Mouse (Mus musculus) erythroblast, embryonic 14.5 days (primary cell): ENCODE data around the gene Itgb2. TPM values are rescaled to one million over a fixed set of nuclear protein-coding genes. Genes with fewer than 3 reads are reported as not detected.

Source experiments
- H3K27me3 ChIP-seq: 2 replicates; pipeline ENCODE4 v1.6.1; 2012; ENCODE audit warnings: inconsistent platforms; ENCODE audit not compliant: control insufficient read depth
- H3K36me3 ChIP-seq: 2 replicates; pipeline ENCODE4 v1.6.1; 2012; ENCODE audit warnings: mild to moderate bottlenecking, inconsistent platforms; ENCODE audit not compliant: control insufficient read depth
- H3K4me1 ChIP-seq: 2 replicates; pipeline ENCODE4 v1.6.1; 2012; ENCODE audit warnings: inconsistent platforms; ENCODE audit not compliant: control insufficient read depth
- H3K4me3 ChIP-seq: replicated peaks from 2 replicates; pipeline ENCODE3; 2012; ENCODE audit warnings: moderate library complexity, mild to moderate bottlenecking, inconsistent platforms
- H3K9me3 ChIP-seq: 2 replicates; pipeline ENCODE4 v1.6.1; 2012; ENCODE audit warnings: low read length, inconsistent platforms, mixed read lengths; ENCODE audit not compliant: control insufficient read depth
- GATA1 ChIP-seq: IDR thresholded peaks from 2 replicates; pipeline ENCODE4 v1.6.1; 2012; ENCODE audit warnings: low read length, inconsistent platforms, mixed read lengths
- TAL1 ChIP-seq: IDR thresholded peaks from 3 replicates; pipeline ENCODE4 v1.6.1; 2012; ENCODE audit warnings: low read length, inconsistent platforms, mixed read lengths
- polyA plus RNA-seq: library from polyadenylated mRNA; stranded (reverse); fragments of >175 nt; gene quantifications from 2 replicates; pipeline ENCODE4 v1.2.3, GENCODE M21; 2012

Gene Itgb2
- 0.14 and 0.23 TPM in 2 replicates for polyA plus RNA-seq

DNA sequence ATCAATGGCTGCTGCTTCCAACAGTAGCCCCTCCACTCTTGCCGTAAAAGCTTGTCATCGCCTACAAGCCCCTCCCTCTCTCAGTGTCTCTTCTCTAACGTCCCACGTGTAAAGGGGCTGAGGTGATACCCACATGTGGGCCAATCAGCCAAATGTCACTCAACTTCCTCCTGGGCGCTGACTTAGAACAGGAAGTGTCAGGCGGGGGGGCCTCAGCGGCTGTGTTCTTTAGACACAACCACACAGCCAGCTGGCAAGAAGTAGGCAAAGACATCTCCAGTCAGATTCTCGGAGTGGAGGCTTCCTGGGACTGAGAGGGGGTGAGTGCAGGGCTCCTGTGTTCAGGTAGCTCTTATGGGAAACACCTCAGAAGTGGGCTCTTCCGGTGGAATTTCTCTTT is at the start of gene Itgb2:
Gene Itgb2 (plus strand): TSS at position 113 of the 400 bp plus-strand sequence.
- TF ChIP-seq GATA1: no peak
- TF ChIP-seq TAL1: no peak
- Histone ChIP-seq H3K4me3 (peak within 1 kb of the TSS; percentile 21), H3K9me3 (no peaks in the 10 kb centered on the region), H3K4me1 (peaks cover 45% of the 10 kb centered on the region), H3K27me3 (no peaks in the 10 kb centered on the region), H3K36me3 (no peaks in the 10 kb centered on the region)

DNA sequence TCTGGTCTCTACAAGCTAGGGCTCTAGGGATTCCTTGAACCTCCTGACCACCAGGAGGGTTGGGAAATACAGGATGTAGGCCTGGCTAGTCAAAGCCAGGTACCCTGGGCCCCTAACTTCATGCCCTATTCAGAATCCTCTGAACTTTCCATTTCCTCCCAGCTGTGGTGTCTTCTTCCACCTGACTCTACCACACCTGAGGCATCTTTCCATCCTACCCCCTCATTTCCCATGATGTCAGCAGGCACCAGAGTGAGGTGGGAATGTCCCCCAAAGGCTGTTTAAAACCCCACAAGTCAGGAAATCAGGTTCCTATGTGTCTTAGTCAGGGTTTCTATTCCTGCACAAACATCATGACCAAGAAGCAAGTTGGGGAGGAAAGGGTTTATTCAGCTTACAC is 48.2 kb upstream of the Itgb2 start:
- H3K4me3 ChIP-seq: no peak overlapping the region
- no peak for TF ChIP-seq TAL1
- TF ChIP-seq GATA1: no peak
- peaks cover 8% of the 10 kb centered on the region for H3K4me1 ChIP-seq
- no peaks in the 10 kb centered on the region for H3K27me3 ChIP-seq
- H3K36me3 ChIP-seq: peaks cover 11% of the 10 kb centered on the region
- H3K9me3 ChIP-seq: no peaks in the 10 kb centered on the region

DNA sequence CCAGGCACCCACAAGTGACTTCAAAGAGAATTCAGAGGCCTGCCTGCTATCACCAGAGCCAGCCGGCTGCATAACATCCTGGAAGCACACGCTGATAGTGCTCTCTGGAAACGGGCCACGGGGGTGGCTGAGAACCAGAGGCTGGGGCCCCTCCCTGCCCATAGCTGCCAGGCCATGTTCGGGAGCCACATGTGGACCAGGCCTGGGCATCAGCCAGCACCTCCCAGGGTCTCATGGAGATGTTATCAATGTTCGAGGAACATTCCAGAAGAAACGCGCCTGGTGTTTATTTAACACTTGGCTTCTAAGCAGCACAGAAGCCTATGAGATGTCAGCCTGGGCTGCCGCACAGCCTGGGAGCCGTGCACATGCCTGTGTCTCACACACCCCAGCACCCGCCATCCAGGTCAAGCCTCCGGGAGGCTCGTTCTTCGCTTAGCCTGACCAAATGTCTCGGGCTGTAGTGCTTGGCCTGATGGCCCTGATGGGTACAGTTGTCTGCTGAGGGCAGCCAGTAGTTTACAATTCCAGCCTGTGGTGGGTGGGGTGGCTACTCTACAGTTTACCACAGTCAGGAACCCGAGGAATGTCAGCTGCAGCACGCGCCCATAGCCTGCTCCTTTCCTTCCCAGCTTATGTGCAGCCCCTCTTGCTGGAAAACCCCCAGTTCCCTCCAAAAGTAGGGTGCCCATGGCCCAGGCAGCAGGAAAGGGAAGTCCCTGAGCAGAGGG is 45.7 kb upstream of the Itgb2 start:
- H3K4me3 ChIP-seq: no peak overlapping the region
- H3K9me3 ChIP-seq: no peaks in the 10 kb centered on the region
- H3K27me3 ChIP-seq: no peaks in the 10 kb centered on the region
- peaks cover 8% of the 10 kb centered on the region for H3K4me1 ChIP-seq
- H3K36me3 ChIP-seq: peaks cover 37% of the 10 kb centered on the region
- TF ChIP-seq TAL1 (no peak), GATA1 (no peak)

DNA sequence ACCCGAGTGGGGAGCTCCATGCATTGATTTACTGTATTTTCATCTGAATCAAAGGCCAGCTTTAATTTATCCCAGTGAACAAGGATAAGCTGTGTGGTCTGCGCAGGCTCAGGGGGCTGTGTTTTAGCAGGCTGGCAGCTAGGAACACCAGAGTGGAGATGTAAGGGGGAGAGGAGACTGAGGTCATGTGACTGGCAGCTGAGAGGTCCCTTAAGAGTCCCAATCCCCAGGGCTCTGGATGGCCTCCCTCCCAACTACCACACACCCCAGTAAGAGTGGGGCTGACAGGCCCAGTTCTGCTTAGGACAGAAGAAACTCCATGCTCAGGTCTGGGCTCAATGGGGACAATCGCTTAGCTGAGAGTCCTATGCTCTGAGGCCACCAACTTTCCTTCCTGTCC is 44.3 kb upstream of the Itgb2 start:
- Histone ChIP-seq H3K4me1 (peaks cover 8% of the 10 kb centered on the region), H3K27me3 (no peaks in the 10 kb centered on the region), H3K36me3 (peaks cover 49% of the 10 kb centered on the region), H3K9me3 (peaks cover 5% of the 10 kb centered on the region), H3K4me3 (no peak overlapping the region)
- TF ChIP-seq TAL1 (no peak), GATA1 (no peak)

DNA sequence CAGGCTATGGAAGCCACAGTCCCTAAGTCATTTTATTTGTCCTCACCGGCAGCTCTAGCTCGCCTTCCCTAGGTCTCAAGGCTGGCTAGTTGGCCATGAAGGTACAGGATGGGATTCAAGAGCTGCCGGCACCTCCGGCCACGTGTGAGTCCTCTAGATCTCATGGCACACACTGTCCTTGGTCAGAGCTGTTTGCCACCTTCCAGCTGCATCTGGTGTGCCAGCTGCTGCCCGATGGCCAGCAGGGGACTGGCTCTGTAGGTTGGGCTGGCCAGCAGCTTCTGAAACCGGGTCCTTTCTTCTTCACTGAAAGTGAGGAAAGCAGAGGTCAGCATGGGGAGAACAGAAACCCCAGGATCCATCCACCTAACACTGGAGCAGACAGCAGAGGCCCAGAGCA is 41.9 kb upstream of the Itgb2 start:
- H3K9me3 ChIP-seq: peaks cover 5% of the 10 kb centered on the region
- H3K4me3 ChIP-seq: no peak overlapping the region
- H3K4me1 ChIP-seq: peaks cover 8% of the 10 kb centered on the region
- peaks cover 68% of the 10 kb centered on the region for H3K36me3 ChIP-seq
- TF ChIP-seq TAL1 (no peak), GATA1 (no peak)
- no peaks in the 10 kb centered on the region for H3K27me3 ChIP-seq

DNA sequence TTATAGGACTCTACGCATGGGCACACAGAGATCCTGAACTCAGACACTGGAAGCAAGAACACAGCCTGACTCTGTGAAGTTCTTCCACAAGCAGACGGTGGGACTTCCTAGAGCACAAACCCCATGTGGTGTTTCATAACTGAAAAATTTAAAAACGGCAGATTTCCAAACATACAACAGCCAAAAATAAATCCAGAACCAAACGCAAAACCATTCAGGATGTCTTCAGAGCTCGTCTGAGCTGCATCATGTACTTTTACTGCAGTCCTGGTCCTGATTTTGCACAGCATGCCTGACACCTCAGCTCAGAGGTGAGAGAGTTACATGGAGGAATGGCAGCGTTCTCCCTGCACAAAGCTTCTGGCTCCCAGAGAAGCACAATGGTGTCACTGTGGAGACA is 38.5 kb upstream of the Itgb2 start:
- H3K9me3 ChIP-seq: peaks cover 8% of the 10 kb centered on the region
- peaks cover 88% of the 10 kb centered on the region for H3K36me3 ChIP-seq
- H3K4me3 ChIP-seq: no peak overlapping the region
- H3K27me3 ChIP-seq: no peaks in the 10 kb centered on the region
- H3K4me1 ChIP-seq: no peaks in the 10 kb centered on the region
- TF ChIP-seq TAL1 (no peak), GATA1 (no peak)

DNA sequence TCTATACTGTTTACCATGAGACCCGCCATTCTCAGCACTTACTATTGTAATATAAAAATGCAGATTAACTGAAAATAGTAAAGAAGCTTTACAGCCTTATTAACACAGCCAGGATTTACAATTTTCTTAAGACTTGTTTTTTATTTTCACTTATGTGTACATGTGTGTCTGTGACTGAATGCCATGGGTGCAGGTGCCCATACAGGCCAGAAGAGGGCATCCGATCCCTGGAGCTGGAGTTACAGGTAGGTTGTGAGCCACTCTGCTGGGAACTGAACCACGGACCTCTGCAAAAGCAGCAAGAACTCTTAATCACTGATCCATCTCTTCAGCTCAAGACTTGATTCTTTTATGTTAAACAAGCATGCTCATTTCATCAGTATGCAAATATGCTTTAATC is 37.2 kb upstream of the Itgb2 start:
- H3K4me1 ChIP-seq: no peaks in the 10 kb centered on the region
- no peak for TF ChIP-seq TAL1
- no peak for TF ChIP-seq GATA1
- no peak overlapping the region for H3K4me3 ChIP-seq
- H3K9me3 ChIP-seq: peaks cover 8% of the 10 kb centered on the region
- H3K27me3 ChIP-seq: no peaks in the 10 kb centered on the region
- H3K36me3 ChIP-seq: peaks cover 88% of the 10 kb centered on the region

DNA sequence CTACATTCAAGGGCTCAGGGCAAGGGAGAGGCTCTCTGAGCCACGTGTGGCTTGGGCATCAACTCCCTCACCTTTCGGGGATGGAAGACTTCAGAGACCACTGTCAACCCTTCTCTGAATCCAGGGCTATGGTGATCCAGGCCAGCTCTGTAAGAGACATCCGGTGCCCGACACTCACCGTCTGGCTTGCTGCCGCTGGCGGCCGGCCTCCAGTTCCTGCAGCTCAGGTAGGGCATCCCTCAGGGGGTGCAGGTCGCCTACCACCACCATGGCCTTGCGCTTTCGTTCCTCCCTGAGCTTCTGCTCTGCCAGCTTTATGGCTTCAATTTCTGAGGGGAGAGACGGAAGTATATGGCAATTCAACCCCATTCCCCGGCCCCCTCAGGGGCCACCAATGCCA is 32.9 kb upstream of the Itgb2 start:
- no peak for TF ChIP-seq TAL1
- TF ChIP-seq GATA1: no peak
- Histone ChIP-seq H3K9me3 (peaks cover 3% of the 10 kb centered on the region), H3K36me3 (peaks cover 87% of the 10 kb centered on the region), H3K4me1 (no peaks in the 10 kb centered on the region), H3K4me3 (no peak overlapping the region), H3K27me3 (no peaks in the 10 kb centered on the region)

DNA sequence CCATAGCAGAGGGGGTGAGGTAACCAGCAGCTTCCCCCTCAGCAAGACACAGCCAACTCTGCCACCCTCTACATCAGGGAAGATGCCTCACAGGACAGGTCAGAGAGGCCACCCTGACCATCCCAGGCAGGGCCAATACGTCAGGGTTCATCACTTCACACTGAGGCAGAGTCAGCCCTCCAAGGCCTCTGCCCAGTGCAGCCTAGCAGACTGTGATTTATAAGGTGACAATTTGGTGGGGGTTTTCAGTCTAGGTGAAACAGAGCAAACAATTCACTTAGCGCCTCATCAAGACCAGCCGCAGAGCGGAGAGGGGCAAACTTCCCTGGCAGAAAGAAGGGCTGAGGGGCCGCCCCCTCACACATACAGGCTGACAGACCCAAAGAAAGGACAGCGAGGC is 31.8 kb upstream of the Itgb2 start:
- Histone ChIP-seq H3K9me3 (peaks cover 3% of the 10 kb centered on the region), H3K4me3 (no peak overlapping the region), H3K27me3 (no peaks in the 10 kb centered on the region), H3K36me3 (peaks cover 85% of the 10 kb centered on the region), H3K4me1 (no peaks in the 10 kb centered on the region)
- no peak for TF ChIP-seq TAL1

DNA sequence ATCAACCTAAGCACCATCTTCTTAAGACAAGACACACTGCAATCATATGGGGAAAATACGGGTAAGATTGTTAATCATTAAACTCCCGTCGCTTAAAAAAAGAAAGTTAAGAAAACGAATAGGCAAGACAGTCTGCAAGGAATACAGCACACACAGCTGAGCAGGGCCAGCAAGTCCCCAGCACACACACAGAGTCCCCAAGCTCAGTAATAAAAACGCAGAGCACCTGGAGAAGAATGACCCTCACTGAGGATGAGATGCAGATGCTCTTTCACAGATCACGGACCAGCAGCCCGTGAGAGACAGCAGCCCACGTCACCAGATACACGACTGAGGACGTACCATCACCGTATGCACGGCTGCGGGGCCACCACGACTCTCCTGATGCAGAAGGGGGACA is 29.4 kb upstream of the Itgb2 start:
- H3K9me3 ChIP-seq: no peaks in the 10 kb centered on the region
- TF ChIP-seq GATA1: no peak
- no peaks in the 10 kb centered on the region for H3K27me3 ChIP-seq
- no peaks in the 10 kb centered on the region for H3K4me1 ChIP-seq
- no peak overlapping the region for H3K4me3 ChIP-seq
- H3K36me3 ChIP-seq: peaks cover 88% of the 10 kb centered on the region
